Mouse (Mus musculus) layer of hippocampus, postnatal 10 days (tissue): ENCODE measurements around the gene Cstad. TPM values are rescaled to one million over a fixed set of nuclear protein-coding genes. Genes with fewer than 3 reads are reported as not detected.

Source experiments
- DNase-seq, 2 experiments: peaks; one replicate each; pipeline ENCODE4 v3.0.0; 2021; ENCODE audit warnings: low spot score in 2 of 2
- total RNA-seq, 2 experiments: library from RNA; stranded (reverse); gene quantifications; 2 replicates each; pipeline ENCODE4 v1.2.3; 2021

Cstad gene
- total RNA-seq, 2 experiments from 2014 or later, result 4.0 to 6.5 TPM

DNA sequence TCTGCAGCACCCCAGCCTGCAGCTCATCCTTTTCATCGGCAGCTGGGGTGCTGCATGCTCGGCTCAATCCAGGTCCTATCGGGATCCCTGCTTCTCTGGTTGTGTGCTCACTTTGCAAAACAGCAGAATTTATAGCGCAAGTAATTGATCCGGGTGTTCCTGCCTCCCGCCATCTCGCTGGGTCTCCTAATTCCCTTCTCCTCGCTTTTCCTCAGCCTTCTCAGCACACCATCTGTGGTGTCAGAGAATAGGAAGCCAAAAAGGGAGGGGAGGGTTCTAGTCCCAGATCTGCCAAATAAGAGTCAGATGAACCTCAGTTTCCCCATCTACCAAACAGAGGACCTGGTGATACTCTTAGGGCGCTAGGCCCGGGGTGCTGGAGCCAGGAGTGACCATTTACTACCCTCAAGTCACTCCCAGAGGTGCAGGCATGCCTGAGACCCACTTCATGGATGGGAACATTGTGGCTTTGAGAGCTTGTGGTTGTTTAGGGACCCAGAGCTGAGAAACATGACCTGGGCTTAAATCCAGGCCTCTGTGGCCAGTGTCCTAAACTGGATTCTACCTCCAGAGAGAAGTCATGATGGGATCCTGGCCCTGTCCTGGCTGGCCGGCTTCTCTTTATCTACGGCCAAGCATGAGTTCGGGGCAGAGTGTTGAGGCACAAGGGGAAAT lies 1.1 kb upstream of the Cstad start:
- peak in 1 of 2 experiments; percentile 25 for DNase-seq

DNA sequence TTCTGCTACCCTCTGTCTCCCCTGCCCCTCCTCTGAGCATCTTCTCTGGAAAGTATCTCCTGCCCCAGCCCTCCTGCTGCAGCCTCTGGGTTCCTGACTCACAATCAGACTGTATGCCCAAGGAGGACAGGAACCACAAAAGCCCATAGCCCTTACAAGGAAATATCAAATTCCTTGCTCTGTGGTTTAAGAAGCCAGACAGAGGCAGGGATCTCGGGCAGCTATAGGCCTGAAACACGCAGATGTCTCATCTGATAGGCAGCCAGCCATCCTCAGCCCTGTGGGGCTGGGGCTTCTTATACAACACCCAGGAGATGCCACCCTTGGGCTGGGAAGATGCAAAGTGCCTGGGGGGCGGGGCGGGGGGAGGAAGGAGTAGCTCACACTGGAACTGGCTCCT lies 956 bp downstream of the Cstad start:
- peak in 1 of 2 experiments; percentile 5 for DNase-seq

DNA sequence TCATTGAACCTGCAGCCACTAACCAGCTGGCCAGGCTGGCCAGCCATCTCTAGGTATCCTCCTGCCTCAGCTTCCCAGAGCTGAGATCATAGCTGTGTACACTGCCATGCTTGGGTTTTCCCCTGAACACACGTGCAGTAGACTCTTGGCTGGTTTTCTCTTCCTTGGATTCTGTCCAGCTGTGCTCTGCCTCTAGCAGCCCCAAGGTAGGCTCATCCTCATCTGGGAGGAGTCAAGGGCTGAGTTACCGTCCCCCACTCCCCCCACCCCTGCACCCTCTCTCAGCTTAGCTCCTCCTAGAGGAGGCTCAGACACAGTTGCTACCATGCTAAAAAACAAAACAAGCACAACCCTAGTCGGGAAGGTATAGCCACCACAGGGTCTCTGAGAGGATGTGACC lies 4.8 kb downstream of the Cstad start:
- peak; percentile 2 to 9 for DNase-seq

DNA sequence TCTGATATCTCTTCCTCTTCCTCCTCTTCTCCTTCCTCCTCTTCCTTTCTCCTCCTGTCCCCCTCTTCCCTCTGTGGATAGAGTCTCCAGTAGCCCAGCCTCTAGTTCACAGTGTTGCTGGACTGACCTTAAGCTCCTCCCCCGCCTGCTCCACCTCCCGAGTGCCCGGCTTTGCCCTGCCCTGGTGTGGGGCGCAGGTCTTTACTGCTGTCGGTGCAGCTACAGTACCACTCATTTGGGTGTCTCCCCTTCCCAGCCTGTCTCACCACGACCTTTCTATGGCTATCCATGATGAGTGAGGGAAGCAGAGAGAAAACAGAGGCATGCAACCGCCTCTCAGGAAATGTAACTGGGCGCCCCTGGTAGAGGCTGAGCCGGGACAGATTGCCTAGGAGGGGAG lies 5.5 kb downstream of the Cstad start:
- peak in 1 of 2 experiments; percentile 13 for DNase-seq

DNA sequence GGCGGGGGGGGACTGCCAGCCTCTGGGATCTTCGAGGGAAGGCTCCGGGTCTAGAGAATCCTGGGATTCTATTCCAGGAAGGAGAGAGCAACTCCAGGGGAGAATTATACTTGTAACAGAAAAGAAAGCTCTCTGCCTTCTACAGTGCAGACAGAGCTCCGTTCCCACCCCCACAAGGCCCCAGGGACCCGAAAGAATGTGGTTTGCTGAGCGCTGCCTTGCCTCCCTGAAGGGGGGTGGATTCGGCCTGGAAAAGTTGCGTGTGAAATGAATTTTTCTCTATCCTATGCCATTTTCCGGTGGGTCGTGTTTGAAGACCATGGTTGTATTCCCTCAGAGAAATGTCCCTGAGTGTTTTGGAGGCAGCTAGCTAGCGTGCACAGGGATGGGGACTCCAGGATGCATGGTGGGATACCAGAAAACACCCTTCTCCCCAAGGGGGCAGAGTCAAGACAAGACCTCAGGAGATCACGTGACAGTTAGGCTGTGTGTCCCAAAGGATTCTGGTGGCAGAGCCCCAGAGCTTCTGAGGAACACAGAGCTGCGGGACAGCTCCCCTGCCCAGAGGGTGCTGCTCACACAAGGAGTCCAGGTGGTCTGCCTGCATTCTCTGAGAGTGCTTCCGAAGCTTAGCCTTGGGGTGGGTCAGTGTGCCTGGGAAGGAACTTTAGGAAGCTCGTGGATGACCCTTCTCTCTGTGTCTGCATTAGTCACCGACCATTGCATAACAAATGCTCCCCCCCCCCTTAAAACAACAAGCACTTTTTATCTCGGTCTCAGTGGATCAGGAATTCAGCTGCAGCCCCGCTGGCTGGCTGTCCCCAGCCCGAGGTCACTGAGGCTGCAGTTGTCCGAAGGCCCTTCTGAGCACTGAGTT lies 6.4 kb downstream of the Cstad start:
- DNase-seq, result peak in 1 of 2 experiments; percentile 25

DNA sequence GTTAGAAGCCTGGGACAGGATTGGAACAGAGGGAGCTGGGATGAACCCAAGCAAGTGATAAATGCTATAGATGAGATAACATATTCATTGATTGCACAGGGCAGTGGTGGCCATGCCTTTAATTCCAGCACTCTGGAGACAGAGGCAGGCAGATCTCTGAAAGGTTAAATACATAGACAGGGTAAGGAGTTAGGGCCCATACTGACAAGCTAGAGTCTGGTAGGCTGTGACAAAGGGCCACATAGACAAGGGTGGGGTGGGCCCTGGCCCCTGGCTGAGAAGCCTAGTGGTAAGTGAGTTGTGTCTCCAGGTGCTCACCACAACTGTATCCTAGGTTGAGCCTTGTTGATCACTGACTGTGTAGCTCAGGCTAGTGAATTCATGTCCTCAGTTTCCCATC lies 7.6 kb downstream of the Cstad start:
- DNase-seq, result no peak

DNA sequence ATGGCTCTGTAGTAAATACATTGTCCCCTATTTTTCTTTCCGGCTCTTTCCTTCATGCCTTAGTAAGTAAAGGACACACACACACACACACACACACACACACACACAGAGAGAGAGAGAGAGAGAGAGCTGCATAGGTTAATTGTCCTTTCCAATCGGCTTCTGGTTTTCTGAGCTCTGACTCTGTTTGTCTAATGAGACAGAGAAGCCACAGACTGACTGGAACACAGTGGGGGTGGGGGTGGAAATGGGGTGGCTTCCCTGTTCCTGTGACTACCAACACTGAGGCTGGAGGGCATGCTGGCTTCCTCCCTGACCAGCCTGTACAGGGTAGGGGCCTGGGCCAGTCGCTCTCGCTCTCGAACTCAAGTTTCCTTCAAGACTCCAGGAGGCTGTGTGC lies 8.9 kb downstream of the Cstad start:
- peak in 1 of 2 experiments; percentile 8 for DNase-seq

DNA sequence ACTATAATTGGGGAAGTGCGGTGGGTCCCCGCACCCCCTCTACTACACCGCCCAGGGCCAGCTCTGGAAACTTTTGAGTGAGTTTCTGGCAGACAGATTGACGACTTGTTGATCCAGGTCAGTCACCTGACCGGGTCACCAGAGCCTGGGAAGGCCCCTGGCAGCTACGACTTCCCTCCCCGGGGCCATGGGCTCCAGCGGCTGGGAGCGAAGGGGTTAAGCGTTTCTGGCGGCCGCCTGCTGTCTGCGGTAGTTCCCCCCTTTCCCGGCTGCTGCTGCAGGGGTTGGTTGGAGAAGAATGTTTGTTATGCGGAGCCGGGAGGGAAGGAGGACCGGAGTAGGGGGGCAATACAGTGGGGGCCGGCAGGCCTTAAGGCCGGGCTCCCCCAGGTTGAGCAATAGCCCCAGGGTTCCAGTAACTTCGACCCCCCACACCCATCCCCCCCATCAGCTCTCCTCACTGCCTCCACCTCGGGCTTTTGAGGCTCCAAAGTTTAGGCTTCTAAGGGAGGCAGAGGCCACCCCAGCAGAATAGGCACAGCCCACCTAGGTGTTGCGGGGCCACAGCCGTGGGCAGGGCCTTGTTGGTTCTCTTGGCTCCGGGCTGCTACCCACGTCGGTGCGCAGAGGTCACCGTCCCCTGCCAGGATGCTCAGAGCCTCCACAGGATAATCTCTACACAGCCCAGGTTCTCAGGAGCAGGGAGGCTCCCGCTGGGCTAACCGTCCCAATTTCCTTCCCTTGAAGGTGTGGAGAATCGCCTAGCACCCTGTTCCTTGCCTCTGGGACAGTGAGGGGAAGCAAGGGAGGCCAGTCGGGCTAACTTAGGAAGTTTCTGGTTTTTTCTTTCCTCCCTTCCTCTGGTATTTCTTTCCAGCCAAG lies 10.3 kb downstream of the Cstad start:
- DNase-seq, result no peak

DNA sequence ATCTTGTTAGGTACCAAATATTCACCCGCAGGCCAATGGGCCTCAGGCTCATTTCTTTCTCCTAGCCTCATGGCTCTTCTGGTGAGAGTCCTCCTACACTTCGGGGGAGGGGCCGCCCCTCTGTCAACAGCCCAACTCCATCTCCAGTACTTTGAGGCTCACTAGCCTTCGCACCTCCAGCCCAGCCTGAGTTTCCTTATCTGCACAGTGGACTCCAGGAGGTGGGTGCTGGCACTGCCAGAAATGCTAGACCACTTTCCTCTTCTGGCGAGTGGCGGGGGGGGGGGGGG lies 10.9 kb downstream of the Cstad start:
- no peak for DNase-seq

DNA sequence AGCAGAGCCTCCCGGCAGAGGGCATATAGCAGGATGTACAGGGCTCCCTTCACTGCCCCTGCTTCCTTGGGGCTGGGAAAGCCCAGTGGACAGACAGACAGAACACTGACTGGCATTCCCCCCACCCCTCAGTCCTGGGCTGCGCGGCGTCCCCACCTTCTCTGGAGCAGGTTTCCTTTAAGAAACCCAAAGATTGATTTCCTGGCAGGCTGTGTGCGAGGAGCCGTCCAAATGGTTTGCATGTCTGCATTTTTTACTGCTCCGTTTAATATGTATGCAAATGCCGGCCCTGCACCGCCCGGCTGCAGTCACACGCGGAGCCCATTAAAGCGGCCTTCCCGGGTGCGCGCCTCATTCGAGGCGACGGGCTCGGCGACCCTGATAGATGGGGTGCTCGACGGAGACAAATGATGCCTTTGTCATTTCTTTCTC lies 11.8 kb downstream of the Cstad start:
- no peak for DNase-seq

DNA sequence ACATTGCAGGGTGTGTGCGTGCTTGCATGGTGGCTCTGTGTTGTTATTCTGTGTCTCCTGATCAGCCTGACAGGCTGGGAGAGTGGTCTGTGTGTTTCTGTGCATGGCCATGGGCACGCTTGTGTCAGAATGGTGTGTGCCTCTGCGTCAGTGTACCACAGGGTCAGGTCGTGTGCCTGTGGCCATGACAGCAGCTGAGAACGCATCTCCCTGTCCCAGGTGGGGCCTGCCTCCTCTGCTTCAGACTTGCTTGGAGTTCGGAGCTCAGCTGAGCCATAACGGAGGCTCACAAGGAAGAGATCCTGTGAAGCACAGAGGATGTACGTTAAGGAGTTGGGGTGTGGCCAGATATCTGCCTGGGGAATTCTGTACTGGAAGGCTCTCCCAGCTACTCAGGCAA lies 13.1 kb downstream of the Cstad start:
- DNase-seq, result no peak

DNA sequence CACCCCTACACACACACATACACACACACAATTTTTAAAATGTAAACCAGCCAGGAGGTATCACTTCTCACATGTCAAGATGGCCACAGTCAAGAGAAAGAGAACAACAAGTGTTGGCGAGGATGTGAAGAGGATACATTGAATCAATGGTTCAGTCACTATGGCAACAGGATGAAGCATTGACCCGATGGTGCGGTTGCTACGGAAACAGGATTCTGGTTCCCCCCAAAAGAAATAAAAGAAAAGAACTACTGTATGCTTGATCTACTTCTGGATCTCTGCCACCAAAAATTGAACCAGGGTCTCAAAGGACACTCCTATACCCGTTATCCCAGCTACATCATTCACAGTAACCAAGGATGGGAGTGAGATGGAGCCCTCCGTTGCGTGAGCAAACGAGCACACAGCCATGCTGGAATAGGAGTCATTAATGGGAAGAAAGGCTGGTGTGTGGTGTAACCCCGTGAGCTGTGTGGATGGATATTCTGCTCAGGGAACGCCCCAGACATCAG lies 13.9 kb downstream of the Cstad start:
- DNase-seq, result no peak

DNA sequence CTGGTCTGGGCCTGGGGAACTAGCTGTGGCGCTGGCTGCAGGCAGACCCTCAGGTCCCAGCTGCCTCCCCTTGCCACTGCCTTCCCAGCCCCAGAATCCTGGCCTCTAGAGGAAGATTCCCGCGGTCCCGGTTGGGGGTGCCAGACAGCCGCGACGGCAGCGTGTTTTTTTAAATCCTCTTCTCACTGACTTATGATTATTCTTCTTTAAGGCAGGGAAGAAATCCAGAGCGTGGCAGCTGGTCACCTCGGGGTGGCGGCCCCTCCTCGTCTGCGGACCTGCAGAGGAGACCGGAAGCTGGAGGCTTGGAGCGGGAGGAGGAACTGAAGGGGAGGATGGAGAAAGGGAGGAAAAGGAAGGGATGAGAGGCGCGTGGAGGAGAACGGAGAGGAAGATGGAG lies 18.7 kb downstream of the Cstad start:
- DNase-seq, result peak; percentile 65 to 71

DNA sequence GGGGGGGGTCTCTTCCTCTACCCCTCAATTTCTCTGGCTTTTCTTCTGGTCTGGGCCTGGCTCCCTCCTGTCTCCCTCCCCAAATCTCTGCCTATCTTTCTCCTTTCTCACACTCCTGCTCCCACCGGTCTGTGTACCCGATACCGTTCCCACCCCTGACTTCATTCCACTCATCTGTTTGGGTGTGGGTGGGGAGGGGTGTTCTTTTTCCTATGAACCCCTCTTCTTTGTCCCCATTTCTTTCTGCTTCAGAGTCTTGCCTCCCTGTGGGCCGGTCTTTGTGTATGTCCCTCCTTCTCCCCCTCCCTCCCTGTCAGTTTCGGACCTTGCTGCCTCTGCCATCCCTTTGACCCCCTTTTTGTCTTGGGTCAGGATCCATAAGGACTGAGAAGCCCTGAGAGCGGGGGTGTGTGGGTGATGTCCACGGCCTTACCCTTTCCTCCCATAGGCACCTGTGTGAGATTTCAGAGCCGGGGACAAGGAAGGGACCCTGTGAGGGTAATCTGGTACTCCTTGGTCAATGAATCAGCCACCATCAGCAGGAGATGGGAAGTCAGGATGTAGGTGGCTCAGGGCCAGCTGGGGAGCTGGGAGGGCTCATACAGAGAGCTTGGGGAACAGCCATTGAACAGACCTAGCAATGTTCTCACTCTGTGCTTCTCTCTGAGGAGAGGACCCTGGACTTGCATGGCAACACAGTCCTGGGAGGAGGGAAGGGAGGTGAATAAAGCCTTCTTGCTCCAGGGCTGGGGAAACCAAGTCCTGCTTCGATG lies 19.5 kb downstream of the Cstad start:
- DNase-seq, result no peak

DNA sequence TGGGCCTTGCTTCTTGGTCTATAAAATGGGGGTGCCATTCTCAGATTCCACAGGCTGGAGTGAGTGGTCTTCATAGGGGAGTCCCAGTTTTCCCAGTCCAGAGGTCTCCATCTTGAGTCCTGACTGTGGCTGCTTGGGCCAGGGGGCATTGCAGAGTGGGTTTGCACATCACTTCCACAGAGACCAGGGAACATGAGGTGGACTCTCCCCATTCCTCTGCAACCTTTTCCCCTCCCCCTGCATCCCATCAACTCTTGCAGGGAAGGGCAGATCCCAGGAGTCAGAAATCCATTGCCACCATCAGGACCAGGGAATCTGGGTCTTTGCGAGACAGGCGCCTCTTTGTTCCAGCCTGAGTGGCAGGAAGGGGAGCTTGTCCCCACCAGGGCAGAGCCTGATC lies 21.0 kb downstream of the Cstad start:
- no peak for DNase-seq

DNA sequence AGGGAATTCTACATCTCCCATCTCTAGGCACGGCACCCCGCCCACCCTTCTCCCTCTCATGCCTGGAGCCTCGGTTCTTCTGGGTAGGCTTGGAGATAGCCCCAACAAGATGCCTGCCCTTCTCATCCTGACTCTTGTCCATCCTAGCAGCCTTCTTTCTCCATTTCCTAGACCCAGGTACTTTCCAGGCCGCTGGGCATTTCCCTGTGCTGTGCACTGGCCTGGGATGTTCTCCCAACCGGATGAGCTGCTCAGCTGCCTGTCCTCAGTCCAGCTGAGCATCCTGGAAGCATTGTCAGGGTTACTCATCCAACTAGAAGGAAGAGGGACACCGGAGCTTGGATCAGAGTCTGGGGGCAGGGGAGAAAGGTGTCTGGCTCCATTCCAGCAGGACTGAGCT lies 21.6 kb downstream of the Cstad start:
- DNase-seq, result no peak

DNA sequence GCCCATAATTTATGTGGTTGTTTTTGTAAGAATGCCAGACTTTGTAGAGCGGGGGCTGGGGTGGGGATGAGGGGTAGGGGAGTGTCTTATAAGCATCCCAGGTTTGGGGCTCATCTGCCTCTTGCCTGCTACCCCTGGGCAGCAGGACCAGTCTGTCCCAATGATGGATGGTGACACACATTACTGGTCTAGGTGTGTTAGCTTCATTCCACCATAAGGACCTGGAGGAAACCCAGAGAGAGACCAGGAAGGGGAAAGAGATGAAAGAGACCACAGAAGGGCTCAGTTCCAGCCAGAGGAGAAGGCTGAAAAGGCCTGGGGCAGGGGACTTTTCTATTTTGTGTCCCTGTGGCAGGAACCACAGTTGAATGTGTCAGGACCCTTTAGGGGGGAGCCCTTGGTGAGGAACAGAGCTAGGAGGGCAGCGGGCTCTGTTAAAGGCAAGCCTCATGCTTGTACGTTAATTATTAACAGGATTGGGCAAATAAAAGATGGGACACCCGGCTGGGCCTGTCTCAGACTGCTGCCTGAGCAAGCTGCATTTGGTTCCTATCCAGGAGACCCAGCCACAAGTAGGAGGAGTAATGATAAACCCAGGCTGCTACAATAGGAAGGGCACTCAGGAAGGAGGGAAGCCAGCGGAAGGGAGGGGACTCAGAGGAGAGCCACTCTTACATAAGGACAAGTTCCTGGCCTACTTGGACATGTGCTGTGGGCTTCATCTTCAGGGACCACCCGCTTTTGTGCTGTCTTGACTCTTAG lies 23.8 kb downstream of the Cstad start:
- DNase-seq, result no peak

DNA sequence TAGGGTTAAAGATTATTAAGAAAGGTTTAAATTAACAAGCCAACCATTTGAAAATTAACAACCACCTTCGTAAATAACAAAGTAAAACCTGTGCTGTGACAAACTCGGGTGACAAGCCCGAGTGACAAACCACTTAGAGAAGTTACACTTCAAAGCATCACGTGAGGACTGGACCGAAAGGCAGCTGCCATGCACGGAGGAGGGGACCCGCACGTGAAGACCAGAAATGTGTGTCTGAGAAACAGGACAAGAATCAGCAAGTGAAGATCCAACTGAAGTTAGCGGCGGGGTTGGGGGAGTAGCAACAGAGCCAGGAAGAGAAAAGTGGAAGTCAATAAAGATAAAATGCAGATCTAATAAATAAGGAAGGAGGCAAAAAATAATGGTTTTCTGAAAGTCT lies 29.0 kb downstream of the Cstad start:
- DNase-seq, result no peak

DNA sequence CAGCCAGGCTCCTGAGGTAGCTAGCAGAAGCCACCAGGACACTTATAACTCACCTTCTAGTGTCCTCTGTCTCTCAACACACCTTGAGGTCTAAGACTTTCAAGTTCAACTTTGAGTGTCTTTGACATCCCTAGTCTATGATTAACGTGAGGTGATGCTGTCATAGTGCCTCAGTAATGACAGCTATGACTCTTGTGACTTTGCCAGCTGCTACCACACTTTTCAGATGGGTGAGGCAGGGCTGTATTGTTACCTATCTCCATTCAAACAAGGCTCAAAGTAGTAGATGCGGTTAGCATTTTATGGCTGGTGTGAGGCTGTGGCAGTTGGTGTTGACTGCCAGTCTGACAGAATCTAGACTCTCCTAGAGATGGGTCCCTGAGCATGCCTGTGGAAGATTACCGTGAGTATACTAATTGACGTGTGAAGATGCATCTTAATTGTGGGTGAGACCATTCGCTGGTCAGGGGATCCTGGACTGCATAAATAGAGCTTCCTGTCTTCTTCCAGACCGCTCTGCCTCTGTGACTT lies 30.5 kb downstream of the Cstad start:
- DNase-seq, result no peak
